Mouse (Mus musculus) gonadal fat pad, adult 2 months (tissue): ENCODE results near the gene Pknox2. TPM values are rescaled to one million over a fixed set of nuclear protein-coding genes. Genes with fewer than 3 reads are reported as not detected.

Experiments
- DNase-seq: peaks from one replicate; pipeline ENCODE4 v3.0.0-alpha.2; 2012; ENCODE audit warnings: low read depth
- polyA plus RNA-seq: library from polyadenylated mRNA; depleted of rRNA; stranded (reverse); fragments of >200 nt; gene quantifications from 2 replicates; pipeline ENCODE4 v1.2.3, GENCODE M21; 2012; rRNA removed

Gene Pknox2
- 4.9 and 5.4 TPM in 2 replicates for polyA plus RNA-seq

GRCm38 (mm10) chr9:37147359-37147685, at the start of gene Pknox2:
TSS of gene Pknox2 (minus strand) at chr9:37147407.
- DNase-seq = no peak

GRCm38 (mm10) chr9:37188024-37188423, 40.8 kb upstream of the Pknox2 start:
- DNase-seq = no peak

- DNase-seq = no peak
These were observed 40.2 kb upstream of the Pknox2 start for GRCm38 (mm10) chr9:37187407-37187806.

DNA sequence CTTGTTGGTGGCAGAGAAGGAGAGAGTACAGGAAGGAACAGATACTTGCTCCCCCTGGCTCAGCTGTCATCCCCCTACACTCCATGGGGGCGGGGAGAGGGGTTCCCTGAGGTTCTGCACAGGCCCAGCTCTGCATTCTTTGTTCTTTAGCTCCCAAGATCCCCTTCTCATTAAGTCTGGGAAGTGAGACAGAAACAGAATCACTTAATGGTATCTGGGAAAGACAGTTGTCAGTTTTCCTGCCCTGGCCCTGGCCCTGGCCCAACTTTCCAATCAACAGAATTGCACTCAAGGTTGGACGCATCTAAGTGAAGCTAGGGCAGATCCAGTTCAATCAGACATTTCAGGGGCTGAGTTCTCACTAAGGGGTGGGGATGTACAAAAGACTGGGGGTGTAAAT, 36.0 kb upstream of the Pknox2 start:
- no peak for DNase-seq

DNA sequence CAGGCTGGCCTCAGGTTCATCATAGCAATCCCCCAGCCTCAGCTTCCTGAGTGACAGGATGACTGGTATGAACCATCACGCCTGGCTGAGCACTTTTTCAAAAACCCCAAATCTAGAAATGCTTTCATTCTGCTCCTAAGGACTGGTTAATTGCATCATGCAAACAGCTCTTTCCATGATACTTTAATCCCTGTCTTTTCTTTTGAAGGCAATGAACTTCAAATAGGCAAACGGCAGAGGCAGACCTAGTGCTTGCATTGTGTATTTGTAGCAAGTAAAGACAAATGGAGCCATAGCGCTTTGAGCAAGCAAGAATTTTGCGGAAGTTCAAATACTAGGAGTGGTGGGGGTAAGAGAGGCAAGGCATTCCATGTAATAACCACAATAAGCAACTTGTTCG, 34.4 kb upstream of the Pknox2 start:
- DNase-seq = no peak

GRCm38 (mm10) chr9:37179596-37179995, 32.4 kb upstream of the Pknox2 start:
- DNase-seq = no peak

- DNase-seq = no peak
These were observed 31.7 kb upstream of the Pknox2 start for GRCm38 (mm10) chr9:37178911-37179310.

- no peak for DNase-seq
These were observed 30.3 kb upstream of the Pknox2 start for GRCm38 (mm10) chr9:37177551-37177950.

- DNase-seq = no peak
These were observed 29.9 kb upstream of the Pknox2 start for GRCm38 (mm10) chr9:37177107-37177506.

DNA sequence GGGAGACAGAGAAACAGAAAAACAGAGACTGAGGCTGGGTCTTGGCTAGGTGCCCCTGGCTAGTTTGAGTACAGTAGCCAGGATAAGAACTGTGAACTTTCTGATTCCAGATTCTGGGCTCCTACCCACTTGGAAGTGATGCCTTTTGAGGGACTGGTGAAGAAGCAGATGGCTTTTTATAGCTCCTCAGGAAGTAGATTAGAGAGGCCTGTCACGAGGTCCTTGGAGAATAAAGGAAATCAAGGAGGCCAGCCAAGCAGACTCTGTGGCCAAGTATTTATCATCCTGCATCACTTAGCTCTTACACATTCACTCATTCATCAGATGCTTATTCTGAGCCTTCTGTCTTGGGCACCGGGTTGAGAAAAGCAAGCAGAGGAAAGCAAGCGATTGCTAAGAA, 28.8 kb upstream of the Pknox2 start:
- no peak for DNase-seq

- DNase-seq = no peak
These were observed 26.2 kb upstream of the Pknox2 start for GRCm38 (mm10) chr9:37173376-37173775.

DNA sequence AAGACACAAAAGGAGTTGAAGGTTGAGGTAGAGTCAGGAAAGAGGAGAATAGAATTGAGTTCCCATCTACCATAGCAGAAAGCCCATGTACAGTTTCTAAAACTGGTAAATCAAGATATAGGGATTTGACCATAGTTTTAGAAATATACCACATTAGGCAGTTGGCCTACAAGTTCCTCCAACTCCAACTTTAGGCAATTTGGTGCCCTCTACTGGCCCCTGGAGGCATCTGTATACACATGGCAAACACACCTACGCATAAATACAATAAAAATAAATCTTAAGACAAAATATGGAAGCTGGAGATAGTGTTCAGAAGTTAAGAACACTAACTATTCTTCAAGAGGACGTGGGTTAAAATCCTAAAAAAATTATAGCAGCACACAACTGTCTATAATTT, 19.7 kb upstream of the Pknox2 start:
- DNase-seq = no peak

- DNase-seq = no peak
These were observed 13.5 kb upstream of the Pknox2 start for GRCm38 (mm10) chr9:37160686-37161085.

DNA sequence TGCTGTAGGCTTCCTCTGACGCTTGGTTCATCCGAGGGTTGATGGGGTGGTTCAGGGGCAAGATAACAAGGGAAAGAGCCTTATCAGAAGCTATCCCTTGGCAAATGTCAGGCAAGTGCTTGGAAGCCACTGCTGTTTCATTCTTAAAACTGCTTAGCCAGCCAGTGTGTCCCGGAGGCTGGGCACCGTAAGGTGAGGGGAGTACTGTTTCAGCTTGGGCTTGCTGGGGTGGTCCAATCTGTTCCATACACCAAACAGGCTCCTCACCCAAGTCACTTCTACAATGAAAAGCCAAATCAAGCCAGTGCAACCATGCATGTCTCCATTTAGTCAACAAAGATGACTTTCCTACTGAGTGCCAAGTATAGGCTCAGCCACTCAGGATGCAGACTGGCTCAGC, 679 bp upstream of the Pknox2 start:
- DNase-seq = no peak

GRCm38 (mm10) chr9:37146603-37147358, 426 bp downstream of the Pknox2 start:
- no peak for DNase-seq

DNA sequence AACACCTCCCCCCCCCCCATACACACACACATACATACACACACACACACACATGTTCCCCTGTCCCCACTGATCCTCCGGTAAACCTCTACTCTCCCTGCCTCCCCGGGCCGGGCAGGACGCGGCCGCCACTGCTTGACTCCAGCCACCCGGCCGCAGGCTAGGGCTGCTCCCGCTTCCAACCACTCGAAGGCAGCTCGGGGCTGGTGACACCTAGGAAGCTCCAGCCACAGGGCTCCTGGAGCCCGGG, 929 bp downstream of the Pknox2 start:
- DNase-seq = no peak

GRCm38 (mm10) chr9:37145616-37146352, 1.4 kb downstream of the Pknox2 start:
- DNase-seq = no peak

GRCm38 (mm10) chr9:37145151-37145615, 2.0 kb downstream of the Pknox2 start:
- DNase-seq = no peak

DNA sequence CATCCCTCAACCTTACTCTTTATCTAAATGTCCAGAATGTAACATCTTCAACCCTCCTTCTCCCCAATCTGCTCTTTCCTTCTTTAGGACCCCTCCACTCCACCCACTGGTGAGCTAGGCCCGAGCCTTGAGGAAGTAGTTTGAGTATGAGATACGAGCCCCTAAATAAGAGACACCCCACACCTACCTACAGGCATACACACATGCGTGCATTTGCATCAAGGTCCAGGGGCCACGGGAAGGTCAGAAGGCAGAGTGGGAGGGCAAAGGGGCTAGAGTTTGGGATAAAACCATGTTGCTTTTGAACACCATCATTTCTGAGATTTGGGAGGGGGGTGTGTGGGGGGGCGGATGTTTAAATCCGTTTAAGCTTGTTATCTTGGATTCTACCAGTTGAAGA, 2.5 kb downstream of the Pknox2 start:
- DNase-seq = no peak

GRCm38 (mm10) chr9:37144251-37144650, 3.0 kb downstream of the Pknox2 start:
- DNase-seq = no peak

GRCm38 (mm10) chr9:37143046-37143931, 3.9 kb downstream of the Pknox2 start:
- no peak for DNase-seq

DNA sequence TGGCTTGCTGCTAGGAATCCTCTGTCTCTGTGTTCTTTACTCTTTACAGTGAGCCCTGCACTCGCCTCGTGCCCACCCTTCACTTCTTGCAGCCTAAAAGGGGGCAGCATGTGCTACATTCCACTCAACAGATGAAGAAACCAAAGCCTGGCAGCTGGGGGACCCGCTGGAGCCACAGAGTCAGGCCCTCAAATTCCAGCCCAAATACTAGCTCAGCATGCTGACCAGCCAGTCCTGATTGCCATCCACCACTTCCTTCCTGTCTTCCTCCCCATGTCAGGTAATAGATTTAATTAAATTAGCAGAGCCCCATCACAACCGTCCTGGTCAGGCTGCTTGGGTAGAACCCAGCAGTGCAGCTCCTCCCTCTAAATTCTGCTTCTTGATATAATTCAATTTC, 5.1 kb downstream of the Pknox2 start:
- DNase-seq = no peak
